Mouse (Mus musculus): ENCODE data around the gene Usp19.

GRCm38 (mm10) chr9:108469430-108469829 lies 21.0 kb upstream of the Usp19 start:
- no peak for TF ChIP-seq CTCF (IDR thresholded peaks at IDR 0.05; ENCODE audit: low read depth, low read length)
- no peak for TF ChIP-seq POLR2A (IDR thresholded peaks at IDR 0.05; ENCODE audit: extremely low read depth, insufficient read depth, low read length)

All from liver, adult 2 months (tissue).